Mouse (Mus musculus) liver, embryonic 11.5 days (tissue): Measurements from ENCODE around the gene Pknox2. TPM values are rescaled to one million over a fixed set of nuclear protein-coding genes. Genes with fewer than 3 reads are reported as not detected.

Experiments
- ATAC-seq: fragments of 200-750 bp; cut with Nextera tagmentation; replicated peaks from 2 replicates; pipeline ENCODE4 v1.8.0; 2017; ENCODE audit warnings: moderate number of reproducible peaks, mild to moderate bottlenecking, moderate TSS enrichment, moderate library complexity; ENCODE audit not compliant: low FRiP score
- DNase-seq: peaks from one replicate; pipeline ENCODE4 v3.0.0-alpha.2; 2017; ENCODE audit warnings: low spot score
- H3K27ac ChIP-seq: fragments of 300-500 bp; sonication (generic); 2 replicates; pipeline ENCODE4 v1.5.1; 2014; ENCODE audit warnings: mild to moderate bottlenecking, low read depth, low read length, control low read depth
- H3K27me3 ChIP-seq: fragments of 300-500 bp; sonication (generic); replicated peaks from 2 replicates; pipeline ENCODE4 v1.6.1; 2014; ENCODE audit warnings: low read length, mixed read lengths; ENCODE audit not compliant: control insufficient read depth, insufficient read depth
- H3K36me3 ChIP-seq: fragments of 300-500 bp; sonication (generic); 2 replicates; pipeline ENCODE4 v1.6.1; 2014; ENCODE audit warnings: mild to moderate bottlenecking, low read length, moderate library complexity, mixed read lengths; ENCODE audit not compliant: control insufficient read depth, insufficient read depth
- H3K4me1 ChIP-seq: fragments of 300-500 bp; sonication (generic); replicated peaks from 2 replicates; pipeline ENCODE4 v1.6.1; 2014; ENCODE audit warnings: low read length, mixed read lengths; ENCODE audit not compliant: control insufficient read depth, insufficient read depth
- H3K4me2 ChIP-seq: fragments of 300-500 bp; sonication (generic); 2 replicates; pipeline ENCODE4 v1.6.1; 2014; ENCODE audit warnings: mild to moderate bottlenecking, control low read depth, moderate library complexity
- H3K4me3 ChIP-seq: fragments of 300-500 bp; sonication (generic); 2 replicates; pipeline ENCODE4 v1.5.1; 2014; ENCODE audit warnings: low read depth, low read length, control low read depth
- H3K9ac ChIP-seq: fragments of 300-500 bp; sonication (generic); 2 replicates; pipeline ENCODE4 v1.6.1; 2014; ENCODE audit warnings: low read depth, low read length, control low read depth
- H3K9me3 ChIP-seq: fragments of 300-500 bp; sonication (generic); 2 replicates; pipeline ENCODE4 v1.6.1; 2016; ENCODE audit warnings: low read length, inconsistent platforms, mixed read lengths; ENCODE audit not compliant: control insufficient read depth
- WGBS: fragments of 180-500 bp; shearing (Covaris S2); extraction: QIAGEN DNeasy Blood & Tissue Kit; methylation state at CpG from one replicate; pipeline ENCODE4 v1.1.7; 2014; 5-methylcytosine and 5-hydroxymethylcytosine counted together
- polyA plus RNA-seq: library from polyadenylated mRNA; unstranded; fragments of >200 nt; fragmentation: Nextera tagmentation; extraction: Ambion mirVana; gene quantifications from 2 replicates; pipeline ENCODE4 v1.2.1, GENCODE M21; 2014

Gene Pknox2
- polyA plus RNA-seq, 1 experiment from 2014 or later, result 2.9 TPM

DNA sequence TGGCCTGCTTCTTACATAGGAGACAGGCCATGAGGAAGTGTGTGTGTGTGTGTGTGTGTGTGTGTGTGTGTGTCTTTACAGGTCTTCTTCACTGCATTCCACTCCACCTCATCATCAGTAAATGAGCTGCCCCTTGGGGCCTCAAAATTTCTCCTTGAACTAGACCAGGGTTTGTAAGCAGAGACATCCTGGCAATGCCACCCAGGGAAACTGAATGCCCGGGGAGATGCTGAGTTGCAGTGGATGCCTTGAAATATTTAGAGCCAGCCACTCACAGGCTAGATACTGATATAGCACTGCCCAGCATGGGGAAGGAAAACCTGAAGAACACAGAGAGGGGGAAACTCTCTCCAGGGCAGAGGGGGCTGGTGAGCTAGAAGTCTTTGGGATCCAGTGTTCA lies 178.1 kb downstream of the Pknox2 start:
- no peak overlapping the region for H3K4me2 ChIP-seq
- no peak for ATAC-seq
- H3K9me3 ChIP-seq, result no peaks in the 10 kb centered on the region
- H3K4me3 ChIP-seq, result no peak overlapping the region
- peaks cover 2% of the 10 kb centered on the region; the same call in 1 of the 2 replicates for H3K27me3 ChIP-seq
- no peak overlapping the region for H3K9ac ChIP-seq
- H3K36me3 ChIP-seq, result no peaks in the 10 kb centered on the region
- H3K4me1 ChIP-seq, result no peaks in the 10 kb centered on the region
- no peak for DNase-seq
- 70% methylated on average over 1 of the region's 1 CpGs for WGBS
- no peak overlapping the region for H3K27ac ChIP-seq

DNA sequence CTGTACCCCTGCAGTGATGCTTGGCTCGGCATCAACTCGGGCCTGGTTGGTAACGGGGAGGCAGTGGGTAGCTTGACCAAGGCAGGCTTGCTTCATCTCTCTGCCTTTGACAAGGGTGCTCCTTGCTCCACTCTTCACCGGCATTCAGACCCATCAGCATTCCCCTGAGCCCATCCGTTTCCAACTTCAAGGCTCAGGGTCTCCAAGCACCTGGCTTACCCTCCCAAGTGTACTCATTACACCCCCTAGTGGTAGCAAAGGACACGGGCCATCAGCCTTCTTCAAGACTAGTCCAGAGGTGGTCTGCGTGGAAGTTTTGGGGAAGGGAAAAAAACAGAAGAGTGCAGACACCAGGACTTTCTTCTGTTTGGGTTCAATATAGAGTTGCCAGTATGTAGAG lies 178.5 kb downstream of the Pknox2 start:
- no peaks in the 10 kb centered on the region for H3K4me1 ChIP-seq
- H3K4me2 ChIP-seq, result no peak overlapping the region
- no peak overlapping the region for H3K27ac ChIP-seq
- no peaks in the 10 kb centered on the region for H3K36me3 ChIP-seq
- H3K9me3 ChIP-seq, result no peaks in the 10 kb centered on the region
- H3K4me3 ChIP-seq, result no peak overlapping the region
- DNase-seq, result no peak
- no peak for ATAC-seq
- peaks cover 2% of the 10 kb centered on the region; the same call in 1 of the 2 replicates for H3K27me3 ChIP-seq
- 43% methylated on average over 7 of the region's 7 CpGs for WGBS
- H3K9ac ChIP-seq, result no peak overlapping the region

- no peak overlapping the region for H3K4me2 ChIP-seq
- H3K27ac ChIP-seq, result no peak overlapping the region
- no peaks in the 10 kb centered on the region for H3K36me3 ChIP-seq
- H3K9ac ChIP-seq, result no peak overlapping the region
- no peak for DNase-seq
- no peak for ATAC-seq
- no peaks in the 10 kb centered on the region for H3K4me1 ChIP-seq
- no peak overlapping the region for H3K4me3 ChIP-seq
- 78% methylated on average over 7 of the region's 7 CpGs for WGBS
- peaks cover 2% of the 10 kb centered on the region; the same call in 1 of the 2 replicates for H3K27me3 ChIP-seq
- H3K9me3 ChIP-seq, result no peaks in the 10 kb centered on the region
Measured at GRCm38 (mm10) chr9:36968236-36968635, 179.0 kb downstream of the Pknox2 start.

DNA sequence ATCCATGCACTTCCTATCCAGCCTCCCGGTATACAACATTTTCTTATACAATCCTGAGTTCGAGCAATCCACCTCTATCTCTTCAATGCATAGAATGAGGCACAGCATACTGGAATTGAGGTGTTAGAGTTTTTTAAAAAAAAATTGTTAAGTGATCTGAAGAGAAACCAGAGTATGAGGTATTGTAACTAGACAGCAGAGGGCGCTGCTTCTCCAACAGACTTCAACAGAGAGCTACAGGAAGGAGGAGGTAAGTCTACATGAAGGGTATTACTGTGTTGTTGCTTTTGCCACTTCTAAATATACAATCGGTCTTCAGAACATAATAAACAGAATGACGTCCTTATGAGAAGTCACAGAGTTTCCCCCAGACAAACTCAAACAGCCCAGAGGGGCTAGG lies 181.5 kb downstream of the Pknox2 start:
- Histone ChIP-seq H3K4me1 (no peaks in the 10 kb centered on the region), H3K27ac (no peak overlapping the region), H3K27me3 (peaks cover 2% of the 10 kb centered on the region; the same call in 1 of the 2 replicates), H3K9me3 (no peaks in the 10 kb centered on the region), H3K9ac (no peak overlapping the region), H3K4me3 (no peak overlapping the region), H3K36me3 (no peaks in the 10 kb centered on the region), H3K4me2 (no peak overlapping the region)
- 65% methylated on average over 5 of the region's 5 CpGs for WGBS
- ATAC-seq (no peak), DNase-seq (no peak)

GRCm38 (mm10) chr9:36964230-36964629 lies 183.0 kb downstream of the Pknox2 start:
- no peaks in the 10 kb centered on the region for H3K36me3 ChIP-seq
- 27% methylated on average over 5 of the region's 5 CpGs for WGBS
- no peaks in the 10 kb centered on the region for H3K9me3 ChIP-seq
- H3K4me3 ChIP-seq, result no peak overlapping the region
- no peaks in the 10 kb centered on the region for H3K4me1 ChIP-seq
- no peak overlapping the region for H3K27ac ChIP-seq
- H3K9ac ChIP-seq, result no peak overlapping the region
- DNase-seq (no peak), ATAC-seq (no peak)
- H3K27me3 ChIP-seq, result peaks cover 2% of the 10 kb centered on the region; the same call in 1 of the 2 replicates
- H3K4me2 ChIP-seq, result no peak overlapping the region

- ATAC-seq, result no peak
- Histone ChIP-seq H3K9me3 (no peaks in the 10 kb centered on the region), H3K27me3 (peaks cover 2% of the 10 kb centered on the region; the same call in 1 of the 2 replicates), H3K4me1 (no peaks in the 10 kb centered on the region), H3K9ac (no peak overlapping the region), H3K27ac (no peak overlapping the region), H3K4me3 (no peak overlapping the region), H3K4me2 (no peak overlapping the region), H3K36me3 (no peaks in the 10 kb centered on the region)
- WGBS, result 53% methylated on average over 3 of the region's 3 CpGs
- no peak for DNase-seq
Measured at GRCm38 (mm10) chr9:36963512-36963911, 183.7 kb downstream of the Pknox2 start.

- H3K4me2 ChIP-seq, result no peak overlapping the region
- WGBS, result 40% methylated on average over 1 of the region's 1 CpGs
- no peaks in the 10 kb centered on the region for H3K9me3 ChIP-seq
- no peaks in the 10 kb centered on the region for H3K36me3 ChIP-seq
- no peak for DNase-seq
- ATAC-seq, result no peak
- no peak overlapping the region for H3K4me3 ChIP-seq
- H3K27me3 ChIP-seq, result 0 out of 2 replicates have a peak, but pooled peaks cover 2% of the 10 kb centered on the region
- no peak overlapping the region for H3K27ac ChIP-seq
- H3K9ac ChIP-seq, result no peak overlapping the region
- no peaks in the 10 kb centered on the region for H3K4me1 ChIP-seq
Measured at GRCm38 (mm10) chr9:36961874-36962273, 185.3 kb downstream of the Pknox2 start.

DNA sequence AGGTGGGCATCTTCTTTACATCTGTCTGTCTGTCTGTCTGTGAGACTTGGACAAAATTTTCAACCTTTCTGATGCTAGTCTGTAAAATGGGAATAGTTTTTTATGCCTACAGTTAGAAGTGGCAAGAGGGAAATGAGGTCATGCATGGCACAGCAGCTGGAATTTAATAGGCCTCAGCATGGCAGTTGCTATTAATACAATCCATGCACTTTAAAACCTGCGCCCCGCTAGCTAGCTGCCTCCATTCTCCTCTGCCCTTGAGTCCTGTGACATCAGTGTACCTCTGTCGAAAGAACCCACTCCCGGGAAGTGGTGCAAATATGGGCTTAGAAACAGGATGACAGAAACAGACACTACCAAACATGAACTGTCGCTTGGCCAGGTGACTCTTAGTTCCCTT lies 186.1 kb downstream of the Pknox2 start:
- H3K27me3 ChIP-seq, result no peaks in the 10 kb centered on the region
- no peaks in the 10 kb centered on the region for H3K36me3 ChIP-seq
- WGBS, result 86% methylated on average over 5 of the region's 5 CpGs
- H3K27ac ChIP-seq, result no peak overlapping the region
- H3K4me2 ChIP-seq, result no peak overlapping the region
- no peaks in the 10 kb centered on the region for H3K9me3 ChIP-seq
- no peaks in the 10 kb centered on the region for H3K4me1 ChIP-seq
- H3K9ac ChIP-seq, result no peak overlapping the region
- no peak for DNase-seq
- no peak for ATAC-seq
- no peak overlapping the region for H3K4me3 ChIP-seq

DNA sequence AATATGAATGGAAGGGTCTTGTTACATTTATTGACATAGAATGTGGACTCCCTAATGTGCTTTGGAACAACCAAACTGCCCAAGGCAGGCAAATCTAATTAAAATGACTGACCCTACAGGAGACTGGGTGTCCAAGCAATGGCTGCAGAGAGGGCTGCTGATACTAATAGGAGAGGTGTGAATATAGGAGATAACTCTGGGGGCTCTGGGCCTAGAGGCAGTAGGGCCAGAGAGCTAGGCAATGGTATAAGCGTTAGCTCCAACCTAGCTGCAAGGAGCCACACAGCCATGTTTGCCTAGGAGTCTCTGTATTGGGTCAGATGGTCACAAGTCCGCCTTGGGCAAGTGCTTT lies 196.1 kb downstream of the Pknox2 start:
- H3K27me3 ChIP-seq, result no peaks in the 10 kb centered on the region
- DNase-seq (no peak), ATAC-seq (no peak)
- H3K27ac ChIP-seq, result no peak overlapping the region
- H3K9ac ChIP-seq, result no peak overlapping the region
- 74% methylated on average over 2 of the region's 2 CpGs for WGBS
- H3K9me3 ChIP-seq, result no peaks in the 10 kb centered on the region
- H3K4me3 ChIP-seq, result no peak overlapping the region
- H3K4me1 ChIP-seq, result no peaks in the 10 kb centered on the region
- no peaks in the 10 kb centered on the region for H3K36me3 ChIP-seq
- no peak overlapping the region for H3K4me2 ChIP-seq
